Mouse (Mus musculus) kidney, embryonic 14.5 days (tissue): ENCODE measurements at regions not wholly inside any gene's neighbourhood (a gene's known extent, or its start where the extent isn't known, plus 50 kb on each side); places are given as distances from the start of the nearest gene placed in this dataset.

Experiments used
- ATAC-seq: fragments of 200-750 bp; cut with Nextera tagmentation; 2 replicates; pipeline ENCODE4 v1.8.0; 2017; ENCODE audit warnings: moderate number of reproducible peaks, mild to moderate bottlenecking, moderate TSS enrichment, moderate library complexity; ENCODE audit not compliant: low FRiP score, low TSS enrichment
- H3K27ac ChIP-seq: fragments of 300-500 bp; sonication (generic); 2 replicates; pipeline ENCODE4 v1.5.1; 2014; ENCODE audit warnings: low read depth, mild to moderate bottlenecking, low read length, moderate library complexity, mixed read lengths
- H3K27me3 ChIP-seq: fragments of 300-500 bp; sonication (generic); 2 replicates; pipeline ENCODE4 v1.6.1; 2014; ENCODE audit warnings: mild to moderate bottlenecking, low read length; ENCODE audit not compliant: control insufficient read depth, insufficient read depth
- H3K36me3 ChIP-seq: fragments of 300-500 bp; sonication (generic); 2 replicates; pipeline ENCODE4 v1.6.1; 2014; ENCODE audit warnings: low read length, mixed read lengths; ENCODE audit not compliant: control insufficient read depth, insufficient read depth
- H3K4me1 ChIP-seq: fragments of 300-500 bp; sonication (generic); 2 replicates; pipeline ENCODE4 v1.6.1; 2014; ENCODE audit warnings: low read length, mixed read lengths; ENCODE audit not compliant: control insufficient read depth, insufficient read depth
- H3K4me2 ChIP-seq: fragments of 300-500 bp; sonication (generic); replicated peaks from 2 replicates; pipeline ENCODE4 v1.6.1; 2014; ENCODE audit warnings: low read depth, mild to moderate bottlenecking, low read length
- H3K4me3 ChIP-seq: fragments of 300-500 bp; sonication (generic); 2 replicates; pipeline ENCODE4 v1.5.1; 2014; ENCODE audit warnings: mild to moderate bottlenecking, low read length
- H3K9ac ChIP-seq: fragments of 300-500 bp; sonication (generic); 2 replicates; pipeline ENCODE4 v1.6.1; 2014; ENCODE audit warnings: low read depth, mild to moderate bottlenecking, low read length, moderate library complexity
- H3K9me3 ChIP-seq: fragments of 300-500 bp; sonication (generic); 2 replicates; pipeline ENCODE4 v1.6.1; 2016; ENCODE audit warnings: low read length; ENCODE audit not compliant: control insufficient read depth
- WGBS: fragments of 180-500 bp; shearing (Covaris S2); extraction: QIAGEN DNeasy Blood & Tissue Kit; methylation state at CpG from one replicate; pipeline ENCODE4 v1.1.7; 2014; 5-methylcytosine and 5-hydroxymethylcytosine counted together

DNA sequence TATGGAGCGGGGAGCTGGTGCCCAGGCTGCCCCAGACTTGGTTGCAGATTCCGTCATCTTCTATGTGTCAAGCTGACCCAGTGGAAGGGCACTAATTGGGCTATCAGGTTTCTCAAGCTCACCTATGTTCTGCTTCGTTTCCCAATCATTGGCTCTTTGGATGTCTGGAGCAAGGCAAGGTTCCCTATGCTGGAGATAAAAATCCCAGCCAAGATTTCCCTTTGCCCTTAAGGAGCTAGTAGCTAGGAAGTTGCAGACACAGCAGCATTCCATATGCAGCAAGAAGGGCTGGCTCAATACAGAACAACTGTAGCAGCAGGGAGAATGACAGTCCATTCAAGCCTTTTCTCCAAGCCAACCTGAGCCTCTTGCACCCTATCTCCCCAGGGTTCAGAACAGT, 159.2 kb upstream of the Zfp706 start:
- no peak for ATAC-seq
- Histone ChIP-seq H3K27ac (no peak overlapping the region), H3K9ac (0 out of 2 replicates have a peak overlapping the region, but pooled peaks have one; percentile 18), H3K4me3 (no peak overlapping the region), H3K36me3 (no peaks in the 10 kb centered on the region), H3K4me1 (peaks cover 13% of the 10 kb centered on the region; the same call in 1 of the 2 replicates), H3K9me3 (peaks cover 2% of the 10 kb centered on the region; the same call in 1 of the 2 replicates), H3K4me2 (peak overlapping the region; percentile 30; the same call in 1 of the 2 replicates), H3K27me3 (no peaks in the 10 kb centered on the region)
- 59% methylated on average over 3 of the region's 3 CpGs for WGBS

DNA sequence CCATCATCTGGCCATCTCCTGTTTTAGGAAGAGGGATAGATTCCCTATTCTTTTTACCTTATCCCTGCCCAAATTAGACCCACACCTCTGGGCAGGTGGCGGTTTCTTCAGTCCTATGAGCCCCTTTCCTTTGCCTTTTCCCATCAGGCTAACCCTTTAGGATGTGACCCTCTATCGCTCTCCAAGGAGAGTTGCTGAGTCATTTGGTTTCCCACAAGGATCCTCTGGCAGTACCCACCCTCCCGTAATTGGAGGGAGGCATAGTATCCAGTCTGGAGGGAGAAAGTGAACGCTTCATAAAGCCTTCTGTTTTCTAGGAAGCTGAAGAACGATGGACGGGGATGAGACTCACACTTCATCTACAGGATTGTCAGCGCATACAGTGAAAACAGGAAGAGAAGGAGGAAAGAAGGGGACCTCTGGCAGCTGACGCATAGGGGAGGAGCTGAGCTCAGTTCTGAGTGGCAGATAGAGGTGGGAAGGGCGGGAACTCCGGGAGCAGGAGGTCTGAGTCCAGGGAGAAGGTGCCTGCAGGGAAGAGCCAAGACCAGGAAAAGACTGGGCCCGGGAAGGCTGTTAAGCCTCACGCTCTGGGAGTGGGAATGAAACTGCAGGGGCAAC, 158.4 kb upstream of the Zfp706 start:
- Histone ChIP-seq H3K27ac (no peak overlapping the region), H3K4me2 (peak overlapping the region; percentile 30; the same call in 1 of the 2 replicates), H3K9me3 (no peaks in the 10 kb centered on the region; the same call in 1 of the 2 replicates), H3K36me3 (no peaks in the 10 kb centered on the region), H3K4me3 (no peak overlapping the region), H3K4me1 (peaks cover 13% of the 10 kb centered on the region; the same call in 1 of the 2 replicates), H3K27me3 (no peaks in the 10 kb centered on the region), H3K9ac (peak overlapping the region; percentile 18; the same call in 1 of the 2 replicates)
- peak; percentile 51 for ATAC-seq
- WGBS: 13% methylated on average over 12 of the region's 12 CpGs

DNA sequence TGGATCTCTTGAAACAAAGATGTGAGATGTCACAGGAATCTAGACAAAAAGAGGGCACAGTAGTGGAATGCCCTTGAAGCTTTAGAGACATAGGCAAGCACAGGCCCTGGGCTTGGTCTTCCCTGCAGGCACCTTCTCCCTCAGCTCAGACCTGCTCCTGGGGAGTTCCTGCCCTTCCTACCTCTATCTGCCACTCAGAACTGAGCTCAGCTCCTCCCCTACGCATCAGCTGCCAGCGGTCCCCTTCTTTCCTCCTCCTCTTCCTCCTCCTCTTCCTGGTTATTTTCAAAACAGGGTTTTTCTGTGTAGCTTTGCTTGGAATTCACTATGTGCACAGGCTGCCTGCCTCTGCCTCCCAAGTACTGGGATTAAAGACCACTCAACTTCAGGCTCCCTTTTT, 157.6 kb upstream of the Zfp706 start:
- H3K36me3 ChIP-seq: no peaks in the 10 kb centered on the region
- no peak overlapping the region for H3K4me3 ChIP-seq
- WGBS: 50% methylated on average over 2 of the region's 2 CpGs
- H3K27ac ChIP-seq: no peak overlapping the region
- H3K9ac ChIP-seq: no peak overlapping the region
- H3K27me3 ChIP-seq: no peaks in the 10 kb centered on the region
- H3K9me3 ChIP-seq: no peaks in the 10 kb centered on the region
- peaks cover 13% of the 10 kb centered on the region; the same call in 1 of the 2 replicates for H3K4me1 ChIP-seq
- ATAC-seq: no peak
- no peak overlapping the region for H3K4me2 ChIP-seq

DNA sequence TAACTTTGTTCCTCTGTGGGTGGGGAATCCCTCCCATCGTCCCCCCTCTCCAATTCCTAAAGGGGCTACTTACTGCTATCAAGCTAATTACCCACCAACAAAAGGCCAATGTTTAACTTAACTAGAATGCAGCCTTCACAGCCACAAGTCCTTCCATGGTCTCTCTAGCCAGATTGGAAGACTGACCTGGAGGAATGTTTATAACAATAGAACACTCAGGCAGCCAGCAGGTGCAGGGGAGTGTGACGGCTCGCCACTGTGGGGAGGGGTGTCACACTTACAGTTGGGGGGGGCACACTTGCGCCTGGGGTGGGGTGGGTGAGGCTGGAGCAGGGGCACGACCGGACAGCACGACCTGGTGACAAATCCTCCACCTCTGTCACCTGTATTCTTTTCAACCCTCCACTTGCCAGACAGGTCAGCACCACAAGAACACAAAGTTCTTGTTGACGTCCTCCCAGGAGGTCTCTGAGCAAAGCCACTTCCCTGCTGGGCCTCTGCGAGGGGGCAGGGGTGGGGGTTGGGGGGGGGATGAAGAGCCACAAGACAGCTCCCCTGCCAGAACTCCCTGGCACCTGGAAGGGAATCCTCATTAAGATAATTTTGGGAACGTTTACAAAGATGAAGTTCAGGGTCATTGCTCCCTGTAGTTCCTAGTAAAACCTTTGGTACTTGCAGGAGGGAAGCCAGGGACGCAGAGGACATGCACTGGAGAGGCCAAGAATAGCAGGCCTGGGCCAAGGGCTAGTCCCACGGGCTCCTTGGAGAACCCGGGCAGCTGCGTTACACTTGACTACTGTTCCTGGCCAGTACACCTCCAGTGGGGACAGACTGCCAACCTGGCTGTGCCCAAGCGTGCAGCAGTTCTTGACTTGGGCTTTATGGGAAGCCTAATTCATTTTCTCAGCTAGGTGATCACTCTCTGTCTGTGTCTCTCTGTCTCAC, 156.9 kb upstream of the Zfp706 start:
- no peak overlapping the region for H3K4me2 ChIP-seq
- H3K27me3 ChIP-seq: no peaks in the 10 kb centered on the region
- peak overlapping the region; percentile 60 for H3K27ac ChIP-seq
- H3K9ac ChIP-seq: no peak overlapping the region
- no peak overlapping the region for H3K4me3 ChIP-seq
- WGBS: 33% methylated on average over 15 of the region's 15 CpGs
- ATAC-seq: peak; percentile 47; the same call in 1 of the 2 replicates
- peaks cover 13% of the 10 kb centered on the region; the same call in 1 of the 2 replicates for H3K4me1 ChIP-seq
- H3K36me3 ChIP-seq: no peaks in the 10 kb centered on the region
- no peaks in the 10 kb centered on the region for H3K9me3 ChIP-seq

DNA sequence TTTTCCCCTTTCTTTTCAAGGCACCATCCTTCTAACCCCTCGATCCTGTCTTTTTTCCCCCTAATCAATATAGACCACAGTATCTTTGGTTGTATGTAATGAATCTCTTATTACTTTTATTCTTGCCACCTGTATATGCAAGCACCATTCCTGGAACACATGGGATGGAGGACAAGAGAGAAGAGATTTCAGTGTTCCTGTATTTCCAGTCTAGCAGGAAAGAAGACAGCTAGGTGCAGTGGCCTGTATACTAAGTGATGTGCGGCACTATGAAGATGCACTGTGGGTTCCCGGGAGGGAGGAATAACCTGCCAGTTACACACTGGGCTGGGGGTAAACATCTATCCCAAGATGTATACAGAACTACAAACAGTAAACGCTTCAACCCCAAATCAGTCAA, 152.4 kb upstream of the Zfp706 start:
- 74% methylated on average over 4 of the region's 4 CpGs for WGBS
- H3K4me3 ChIP-seq: no peak overlapping the region
- H3K9ac ChIP-seq: no peak overlapping the region
- H3K27ac ChIP-seq: no peak overlapping the region
- no peaks in the 10 kb centered on the region for H3K9me3 ChIP-seq
- ATAC-seq: no peak
- H3K27me3 ChIP-seq: no peaks in the 10 kb centered on the region
- no peaks in the 10 kb centered on the region for H3K36me3 ChIP-seq
- H3K4me2 ChIP-seq: no peak overlapping the region
- peaks cover 8% of the 10 kb centered on the region; the same call in 1 of the 2 replicates for H3K4me1 ChIP-seq

DNA sequence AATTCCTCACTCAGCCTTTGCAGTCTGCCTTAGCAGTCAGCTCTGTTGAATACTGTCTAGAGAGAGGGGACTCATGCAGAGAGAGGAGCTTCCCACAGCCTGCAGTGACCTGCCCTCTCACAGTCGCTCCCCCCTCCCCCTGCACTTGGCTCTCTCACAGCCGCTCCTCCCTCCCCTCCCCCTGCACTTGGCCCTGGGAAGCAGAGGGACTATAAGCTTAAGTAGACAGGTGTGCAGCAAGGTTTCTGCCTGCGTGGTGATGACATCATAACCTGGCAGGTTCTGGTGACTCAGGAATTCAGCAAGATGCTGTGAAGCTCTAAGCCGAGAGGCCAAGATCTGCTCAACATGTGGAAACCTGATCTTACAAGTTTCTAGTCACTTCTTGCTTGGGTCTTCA, 151.8 kb upstream of the Zfp706 start:
- ATAC-seq: peak; percentile 73; the same call in 1 of the 2 replicates
- Histone ChIP-seq H3K9me3 (no peaks in the 10 kb centered on the region), H3K4me2 (no peak overlapping the region)

DNA sequence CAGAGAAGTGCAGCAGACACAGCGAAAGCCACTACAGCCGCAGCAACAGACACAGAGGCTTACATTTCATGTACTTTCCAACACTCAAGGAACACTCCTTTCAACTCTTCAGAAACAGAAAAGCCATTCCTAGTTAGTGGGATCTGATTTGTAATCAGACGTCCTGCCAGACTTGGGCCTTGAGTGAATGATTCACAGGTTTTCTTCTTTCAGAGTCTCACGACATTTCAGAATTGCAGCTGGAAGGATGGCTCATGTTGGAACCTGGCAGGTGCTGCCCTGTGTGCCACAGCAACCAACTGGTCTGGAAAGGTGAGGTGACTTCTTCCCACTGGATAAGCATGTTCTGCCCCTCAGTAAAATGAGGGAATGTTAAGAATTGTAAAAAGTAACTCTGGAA, 149.8 kb upstream of the Zfp706 start:
- peaks cover 7% of the 10 kb centered on the region; the same call in 1 of the 2 replicates for H3K4me1 ChIP-seq
- peak overlapping the region; percentile 64 for H3K27ac ChIP-seq
- 64% methylated on average over 4 of the region's 4 CpGs for WGBS
- no peaks in the 10 kb centered on the region for H3K36me3 ChIP-seq
- no peak for ATAC-seq
- H3K4me2 ChIP-seq: no peak overlapping the region
- no peak overlapping the region for H3K4me3 ChIP-seq
- H3K27me3 ChIP-seq: no peaks in the 10 kb centered on the region
- no peaks in the 10 kb centered on the region for H3K9me3 ChIP-seq
- H3K9ac ChIP-seq: no peak overlapping the region

More for the DNA sequence above, 151.8 kb upstream of the Zfp706 start:
- no peak overlapping the region for H3K27ac ChIP-seq
- no peak overlapping the region for H3K4me3 ChIP-seq
- no peak overlapping the region for H3K9ac ChIP-seq
- H3K4me1 ChIP-seq: peaks cover 7% of the 10 kb centered on the region; the same call in 1 of the 2 replicates
- 3% methylated on average over 4 of the region's 4 CpGs for WGBS
- H3K27me3 ChIP-seq: no peaks in the 10 kb centered on the region
- H3K36me3 ChIP-seq: no peaks in the 10 kb centered on the region

DNA sequence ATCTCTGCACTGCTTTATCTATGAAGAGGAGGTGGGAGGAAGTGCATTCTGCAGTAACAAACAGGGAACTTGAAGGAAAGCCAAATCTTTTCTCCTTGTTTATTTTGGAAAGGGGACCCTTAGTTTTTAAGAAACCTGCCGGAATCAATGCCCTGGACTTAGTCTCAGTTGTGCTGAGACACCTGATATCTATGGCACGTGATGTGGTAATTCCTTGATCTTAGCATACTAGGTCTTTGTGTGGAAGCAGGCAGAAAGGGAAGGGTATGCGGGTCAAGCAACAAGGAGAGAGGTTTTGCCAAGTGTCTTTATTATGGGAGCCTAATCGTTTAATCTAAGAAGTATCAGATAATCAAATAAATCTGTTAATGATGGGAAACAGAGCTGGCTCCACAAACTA, 147.4 kb upstream of the Zfp706 start:
- Histone ChIP-seq H3K4me3 (no peak overlapping the region), H3K27me3 (no peaks in the 10 kb centered on the region), H3K9ac (no peak overlapping the region), H3K4me2 (no peak overlapping the region), H3K27ac (no peak overlapping the region), H3K9me3 (no peaks in the 10 kb centered on the region), H3K4me1 (peaks cover 7% of the 10 kb centered on the region; the same call in 1 of the 2 replicates), H3K36me3 (no peaks in the 10 kb centered on the region)
- 84% methylated on average over 4 of the region's 4 CpGs for WGBS
- no peak for ATAC-seq

DNA sequence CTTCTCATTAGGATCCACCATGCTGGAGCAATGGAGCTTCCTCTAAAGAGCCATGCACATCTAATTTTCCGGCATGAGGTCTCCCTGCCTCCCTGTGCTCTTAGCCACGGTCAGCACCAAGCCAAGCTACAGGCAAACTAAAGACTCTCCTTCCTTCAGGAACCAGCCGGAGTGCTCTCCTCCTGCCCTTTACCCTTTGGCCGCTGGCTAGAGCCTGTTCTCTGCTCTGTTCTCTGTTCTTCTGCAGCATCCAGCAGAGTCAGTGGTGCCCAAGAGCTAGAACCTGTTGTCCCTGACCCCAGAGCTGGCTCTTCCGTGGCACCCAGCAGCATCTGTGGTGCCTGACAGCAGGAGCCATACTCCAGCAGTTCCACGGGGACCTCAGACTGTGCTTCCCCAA, 145.6 kb upstream of the Zfp706 start:
- Histone ChIP-seq H3K4me2 (no peak overlapping the region), H3K9ac (no peak overlapping the region), H3K27ac (no peak overlapping the region), H3K4me1 (no peaks in the 10 kb centered on the region), H3K27me3 (no peaks in the 10 kb centered on the region), H3K36me3 (no peaks in the 10 kb centered on the region), H3K4me3 (no peak overlapping the region), H3K9me3 (no peaks in the 10 kb centered on the region)
- 89% methylated on average over 6 of the region's 6 CpGs for WGBS
- ATAC-seq: no peak
